Mouse (Mus musculus) limb, embryonic 11.5 days (tissue): ENCODE results near the gene Hexim2. TPM values are rescaled to one million over a fixed set of nuclear protein-coding genes. Genes with fewer than 3 reads are reported as not detected.
A peak's percentile ranks its signal among the peaks of the same experiment; 100 is the strongest.

ENCODE experiments used
- ATAC-seq: fragments of 200-750 bp; cut with Nextera tagmentation; 2 replicates; pipeline ENCODE4 v1.8.0; 2017; ENCODE audit warnings: low read depth; ENCODE audit not compliant: insufficient number of reproducible peaks, low FRiP score, low TSS enrichment
- DNase-seq: peaks from one replicate; pipeline ENCODE4 v3.0.0-alpha.2; 2015; ENCODE audit warnings: low spot score
- H3K27ac ChIP-seq: fragments of 300-500 bp; sonication (generic); replicated peaks from 2 replicates; pipeline ENCODE4 v1.5.1; 2014; ENCODE audit warnings: low read depth, mild to moderate bottlenecking, low read length
- H3K27me3 ChIP-seq: fragments of 300-500 bp; sonication (generic); 2 replicates; pipeline ENCODE4 v1.6.1; 2014; ENCODE audit warnings: mild to moderate bottlenecking, low read length, mixed read lengths; ENCODE audit not compliant: control insufficient read depth, insufficient read depth
- H3K36me3 ChIP-seq: fragments of 300-500 bp; sonication (generic); 2 replicates; pipeline ENCODE4 v1.6.1; 2014; ENCODE audit warnings: mild to moderate bottlenecking, low read length, moderate library complexity, mixed read lengths; ENCODE audit not compliant: control insufficient read depth, insufficient read depth
- H3K4me1 ChIP-seq: fragments of 300-500 bp; sonication (generic); 2 replicates; pipeline ENCODE4 v1.6.1; 2014; ENCODE audit warnings: low read length, mixed read lengths; ENCODE audit not compliant: control insufficient read depth, insufficient read depth
- H3K4me2 ChIP-seq: fragments of 300-500 bp; sonication (generic); 2 replicates; pipeline ENCODE4 v1.6.1; 2014; ENCODE audit warnings: low read depth, mild to moderate bottlenecking, moderate library complexity; ENCODE audit not compliant: severe bottlenecking
- H3K4me3 ChIP-seq: fragments of 300-500 bp; sonication (generic); 2 replicates; pipeline ENCODE4 v1.5.1; 2014; ENCODE audit warnings: low read depth, low read length
- H3K9ac ChIP-seq: fragments of 300-500 bp; sonication (generic); 2 replicates; pipeline ENCODE4 v1.6.1; 2014; ENCODE audit warnings: mild to moderate bottlenecking, low read length
- H3K9me3 ChIP-seq: fragments of 300-500 bp; sonication (generic); 2 replicates; pipeline ENCODE4 v1.6.1; 2016; ENCODE audit warnings: low read length; ENCODE audit not compliant: control insufficient read depth
- WGBS: fragments of 180-500 bp; shearing (Covaris S2); extraction: QIAGEN DNeasy Blood & Tissue Kit; methylation state at CpG from one replicate; pipeline ENCODE4 v1.1.7; 2014; 5-methylcytosine and 5-hydroxymethylcytosine counted together
- polyA plus RNA-seq: library from polyadenylated mRNA; unstranded; fragments of >200 nt; fragmentation: Nextera tagmentation; extraction: Ambion mirVana; gene quantifications from 2 replicates; pipeline ENCODE4 v1.2.1, GENCODE M21; 2014

Gene Hexim2
- polyA plus RNA-seq, 1 experiment from 2014 or later, result 8.3 TPM

GRCm38 (mm10) chr11:103105810-103106209, 26.4 kb upstream of the Hexim2 start:
- peaks cover 18% of the 10 kb centered on the region for H3K27me3 ChIP-seq
- H3K27ac ChIP-seq, result no peak overlapping the region
- WGBS, result 76% methylated on average over 6 of the region's 6 CpGs
- ATAC-seq, result no peak
- no peak overlapping the region for H3K9ac ChIP-seq
- no peak for DNase-seq
- H3K4me2 ChIP-seq, result no peak overlapping the region
- H3K4me3 ChIP-seq, result no peak overlapping the region
- no peaks in the 10 kb centered on the region for H3K36me3 ChIP-seq
- 0 out of 2 replicates have a peak, but pooled peaks cover 4% of the 10 kb centered on the region for H3K4me1 ChIP-seq
- no peaks in the 10 kb centered on the region for H3K9me3 ChIP-seq

GRCm38 (mm10) chr11:103106386-103106785, 25.8 kb upstream of the Hexim2 start:
- peaks cover 7% of the 10 kb centered on the region; the same call in 1 of the 2 replicates for H3K4me1 ChIP-seq
- no peak overlapping the region for H3K9ac ChIP-seq
- H3K4me2 ChIP-seq, result no peak overlapping the region
- ATAC-seq, result no peak
- H3K27ac ChIP-seq, result no peak overlapping the region
- no peaks in the 10 kb centered on the region for H3K9me3 ChIP-seq
- peaks cover 17% of the 10 kb centered on the region for H3K27me3 ChIP-seq
- 64% methylated on average over 4 of the region's 4 CpGs for WGBS
- H3K4me3 ChIP-seq, result no peak overlapping the region
- no peak for DNase-seq
- H3K36me3 ChIP-seq, result no peaks in the 10 kb centered on the region

DNA sequence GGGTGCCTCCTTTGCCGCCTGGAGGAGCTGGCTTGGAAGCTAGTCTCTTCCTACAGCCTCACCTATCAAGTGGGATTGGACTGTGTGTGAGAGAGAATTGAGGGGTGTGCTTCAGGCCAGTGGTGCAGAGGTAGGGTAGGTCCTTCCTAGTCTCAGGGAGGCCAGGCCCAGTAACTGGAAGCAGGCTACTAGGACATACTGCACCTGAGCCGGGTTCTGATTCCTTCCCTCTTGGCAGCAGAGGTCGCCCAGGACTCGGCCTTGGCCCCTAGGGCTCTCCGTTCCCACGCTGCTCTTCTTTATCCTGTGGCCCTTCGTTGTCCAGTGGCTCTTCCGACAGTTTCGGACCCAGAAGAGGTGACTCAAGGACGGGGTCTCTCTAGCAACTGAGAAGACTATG, 20.9 kb upstream of the Hexim2 start:
- Histone ChIP-seq H3K36me3 (no peaks in the 10 kb centered on the region), H3K4me3 (peak overlapping the region; percentile 32), H3K27me3 (peaks cover 5% of the 10 kb centered on the region), H3K9ac (peak overlapping the region; percentile 62), H3K4me2 (peak overlapping the region; percentile 64), H3K9me3 (no peaks in the 10 kb centered on the region), H3K27ac (no peak overlapping the region), H3K4me1 (peaks cover 16% of the 10 kb centered on the region)
- WGBS, result 14% methylated on average over 10 of the region's 10 CpGs
- DNase-seq (no peak), ATAC-seq (no peak)

GRCm38 (mm10) chr11:103111881-103112551, 20.2 kb upstream of the Hexim2 start:
- peak overlapping the region; percentile 64 for H3K4me2 ChIP-seq
- ATAC-seq (no peak), DNase-seq (peak; percentile 74)
- H3K27me3 ChIP-seq, result peaks cover 5% of the 10 kb centered on the region
- peak overlapping the region; percentile 32 for H3K4me3 ChIP-seq
- H3K36me3 ChIP-seq, result no peaks in the 10 kb centered on the region
- no peaks in the 10 kb centered on the region for H3K9me3 ChIP-seq
- H3K4me1 ChIP-seq, result peaks cover 16% of the 10 kb centered on the region
- H3K9ac ChIP-seq, result peak overlapping the region; percentile 62
- H3K27ac ChIP-seq, result no peak overlapping the region
- WGBS, result under 1% methylated on average over 28 of the region's 28 CpGs

DNA sequence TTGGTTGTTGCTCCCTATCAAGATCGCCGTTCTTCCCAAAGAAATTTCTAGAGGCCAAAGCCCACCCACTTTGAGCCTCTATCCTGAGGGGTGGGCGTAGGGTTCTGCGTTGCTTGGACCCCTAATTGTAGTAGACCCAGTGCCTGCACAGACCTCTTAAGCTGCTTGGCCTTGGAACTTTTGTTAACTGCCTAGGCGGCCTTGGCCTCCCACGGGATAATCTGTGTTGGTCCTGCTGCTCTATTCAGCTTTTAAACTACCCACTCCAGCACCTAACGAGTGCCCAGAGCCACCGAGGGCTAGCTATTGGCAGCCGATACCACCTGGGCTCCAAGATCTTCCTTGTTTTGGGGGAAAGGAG, 19.7 kb upstream of the Hexim2 start:
- Histone ChIP-seq H3K9me3 (no peaks in the 10 kb centered on the region), H3K4me3 (peak overlapping the region; percentile 32; the same call in 1 of the 2 replicates), H3K27ac (no peak overlapping the region), H3K36me3 (no peaks in the 10 kb centered on the region), H3K4me2 (peak overlapping the region; percentile 64), H3K27me3 (peaks cover 5% of the 10 kb centered on the region), H3K4me1 (peaks cover 16% of the 10 kb centered on the region), H3K9ac (peak overlapping the region; percentile 62; the same call in 1 of the 2 replicates)
- WGBS, result 15% methylated on average over 9 of the region's 9 CpGs
- no peak for ATAC-seq
- DNase-seq, result no peak

GRCm38 (mm10) chr11:103113005-103113404, 19.2 kb upstream of the Hexim2 start:
- Histone ChIP-seq H3K27me3 (peaks cover 5% of the 10 kb centered on the region), H3K9me3 (no peaks in the 10 kb centered on the region), H3K4me2 (no peak overlapping the region), H3K4me1 (peaks cover 16% of the 10 kb centered on the region), H3K9ac (no peak overlapping the region), H3K4me3 (no peak overlapping the region), H3K36me3 (no peaks in the 10 kb centered on the region), H3K27ac (no peak overlapping the region; the same call in 1 of the 2 replicates)
- no peak for DNase-seq
- ATAC-seq, result no peak
- WGBS, result 37% methylated on average over 12 of the region's 12 CpGs

GRCm38 (mm10) chr11:103113771-103114170, 18.5 kb upstream of the Hexim2 start:
- H3K27me3 ChIP-seq, result peaks cover 5% of the 10 kb centered on the region
- H3K4me3 ChIP-seq, result no peak overlapping the region
- ATAC-seq, result no peak
- H3K9me3 ChIP-seq, result no peaks in the 10 kb centered on the region
- H3K36me3 ChIP-seq, result no peaks in the 10 kb centered on the region
- 68% methylated on average over 4 of the region's 4 CpGs for WGBS
- no peak overlapping the region for H3K27ac ChIP-seq
- no peak overlapping the region for H3K9ac ChIP-seq
- no peak for DNase-seq
- no peak overlapping the region for H3K4me2 ChIP-seq
- H3K4me1 ChIP-seq, result peaks cover 21% of the 10 kb centered on the region

- peaks cover 21% of the 10 kb centered on the region for H3K4me1 ChIP-seq
- peaks cover 5% of the 10 kb centered on the region for H3K27me3 ChIP-seq
- ATAC-seq (no peak), DNase-seq (no peak)
- WGBS, result 88% methylated on average over 11 of the region's 11 CpGs
- no peaks in the 10 kb centered on the region for H3K9me3 ChIP-seq
- H3K4me3 ChIP-seq, result peak overlapping the region; percentile 65
- H3K36me3 ChIP-seq, result no peaks in the 10 kb centered on the region
- H3K4me2 ChIP-seq, result peak overlapping the region; percentile 63
- H3K9ac ChIP-seq, result peak overlapping the region; percentile 92
- no peak overlapping the region; the same call in 1 of the 2 replicates for H3K27ac ChIP-seq
Observed at GRCm38 (mm10) chr11:103114270-103114943, 17.8 kb upstream of the Hexim2 start.
